In the genomic region with DNA sequence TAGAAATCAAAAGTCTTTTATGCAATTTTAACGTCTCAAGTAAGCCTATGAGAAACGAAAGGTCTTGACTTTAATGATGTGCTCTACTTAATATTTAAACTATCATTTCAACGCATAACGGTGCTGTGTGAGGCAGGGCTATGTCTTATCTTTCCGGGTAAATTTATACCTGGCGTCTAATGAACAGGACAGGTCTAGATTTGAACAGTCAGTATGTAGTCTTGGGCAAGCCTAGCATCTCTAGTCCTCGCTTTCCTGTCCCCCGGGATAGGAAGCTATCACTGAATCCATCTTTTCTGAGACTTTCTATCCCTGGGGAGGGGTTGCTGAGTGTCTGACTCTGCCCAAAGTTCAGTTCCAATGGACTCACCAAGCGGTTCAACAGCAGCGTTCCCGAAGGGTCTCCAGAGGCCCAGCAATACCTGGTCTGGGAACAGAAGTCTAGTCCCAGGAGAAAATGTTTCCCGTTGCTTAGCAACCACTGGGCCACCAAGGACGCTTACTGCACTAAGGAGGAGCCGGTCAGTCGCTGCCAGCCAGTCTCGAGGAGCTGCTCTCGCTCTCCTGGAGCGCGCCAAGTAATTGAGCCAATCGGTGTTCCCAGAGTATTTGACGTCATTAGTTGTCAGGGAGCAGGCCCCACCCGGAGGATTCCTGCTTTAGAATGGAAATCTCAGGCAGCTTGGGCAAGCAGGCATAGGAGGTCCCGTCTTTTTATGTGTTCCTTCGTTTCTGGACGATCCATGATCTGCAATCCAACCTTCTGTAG, we compare ENCODE assay signal across 8 mouse cellular contexts. TPM values are rescaled to one million over a fixed set of nuclear protein-coding genes. Genes with fewer than 3 reads are reported as not detected.
DNase-seq lines count a peak whose midpoint lies in the region; ATAC-seq lines count a peak whose summit lies in the region.

A gene (minus strand): TSS at position 463 of the 769 bp plus-strand sequence.

- peak; percentile 79 for DNase-seq in gastrocnemius, postnatal 10 days
- peak; percentile 63 for DNase-seq in induced T-regulatory cell, adult 2 months (ENCODE audit: low read depth)
- DNase-seq in left cerebral cortex, adult 8-10 months (ENCODE audit: low spot score in 2 of 2): peak; percentile 71 to 95
- peak; percentile 95 for DNase-seq in right cerebral cortex, adult 18-20 months
- peak; percentile 49 for DNase-seq in urinary bladder, adult 2 months (ENCODE audit: low spot score)

- peak; percentile 92 for ATAC-seq in activated CD4-positive, CD25-positive, alpha-beta regulatory T cell, adult 4 months
- peak; percentile 99 for ATAC-seq in common myeloid progenitor, adult 5-6 weeks (replicated peaks; ENCODE audit: low read depth, poor library complexity, severe bottlenecking)
- ATAC-seq in megakaryocyte, adult 5-6 weeks (ENCODE audit: poor library complexity, severe bottlenecking): peak; percentile 96

RNA-seq across cellular contexts. Expression of the gene that starts here (rescaled TPM):
- under 1 TPM in 1 of 2 experiments, not detected in 1; 0.13 TPM for polyA plus RNA-seq in activated CD4-positive, CD25-positive, alpha-beta regulatory T cell, adult 4 months (2017; shearing (Covaris generic))
- total RNA-seq in common myeloid progenitor, adult 5-6 weeks (2017): under 0.01 TPM in 1 of 2 replicates, not detected in the other
- total RNA-seq in gastrocnemius, postnatal 10 days (2021): under 1 TPM; 0.05 to 0.11 TPM
- 1 to 10 TPM in 2 of 4 experiments, under 1 TPM in 2; 0.68 to 1.3 (median 1.00) TPM for total RNA-seq in left cerebral cortex, adult 8-10 months (2022)
- 0.11 and 0.48 TPM in 2 replicates for total RNA-seq in megakaryocyte, adult 5-6 weeks (2015)
- 0.41 and 0.44 TPM in 2 replicates for total RNA-seq in megakaryocyte, adult 5-6 weeks (2017)
- 0.01 TPM in 2 replicates for polyA plus RNA-seq in urinary bladder, adult 2 months (2012; rRNA removed)

Comparison
In these comparisons a context has a peak if more than half of its experiments do, and no peak if none do; other contexts are left out.
1. Peak in every context shown above with its lines: DNase-seq and ATAC-seq.
2. Peak in ATAC-seq in activated CD4-positive, CD25-positive, alpha-beta regulatory T cell, adult 4 months; RNA of the gene not detected or under 1 TPM.
3. Peak in ATAC-seq in common myeloid progenitor, adult 5-6 weeks; RNA of the gene not detected or under 1 TPM.
4. Peak in DNase-seq in gastrocnemius, postnatal 10 days; RNA of the gene not detected or under 1 TPM.
5. Peak in ATAC-seq in megakaryocyte, adult 5-6 weeks; RNA of the gene not detected or under 1 TPM.
6. Peak in DNase-seq in urinary bladder, adult 2 months; RNA of the gene not detected or under 1 TPM.